Mouse (Mus musculus) hindbrain, embryonic 10.5 days (tissue): ENCODE measurements at regions not wholly inside any gene's neighbourhood (a gene's known extent, or its start where the extent isn't known, plus 50 kb on each side); places are given as distances from the start of the nearest gene placed in this dataset.
"Not testable (repeated sequence)": the region's sequence is repeated elsewhere in the genome, so short reads cannot be mapped to it uniquely, and the experiment has no call there.

Experiments used
- DNase-seq: peaks from one replicate; pipeline ENCODE4 v3.0.0-alpha.2; 2017; ENCODE audit warnings: low spot score
- H3K27ac ChIP-seq: fragments of 300-500 bp; sonication (generic); 2 replicates; pipeline ENCODE4 v1.5.1; 2016; ENCODE audit warnings: mild to moderate bottlenecking, moderate library complexity
- H3K27me3 ChIP-seq: fragments of 300-500 bp; sonication (generic); 2 replicates; pipeline ENCODE4 v1.6.1; 2016; ENCODE audit warnings: mild to moderate bottlenecking; ENCODE audit not compliant: poor library complexity, insufficient read depth, severe bottlenecking
- H3K36me3 ChIP-seq: fragments of 300-500 bp; sonication (generic); 2 replicates; pipeline ENCODE4 v1.6.1; 2016; ENCODE audit warnings: mild to moderate bottlenecking, moderate library complexity
- H3K4me1 ChIP-seq: fragments of 300-500 bp; sonication (generic); replicated peaks from 2 replicates; pipeline ENCODE4 v1.6.1; 2016; ENCODE audit warnings: mild to moderate bottlenecking
- H3K4me3 ChIP-seq: fragments of 300-500 bp; sonication (generic); 2 replicates; pipeline ENCODE4 v1.5.1; 2016; ENCODE audit warnings: mild to moderate bottlenecking, moderate library complexity
- H3K9me3 ChIP-seq: fragments of 300-500 bp; sonication (generic); 2 replicates; pipeline ENCODE4 v1.6.1; 2016; ENCODE audit warnings: mild to moderate bottlenecking, moderate library complexity
- WGBS: fragments of 180-500 bp; shearing (Covaris S2); methylation state at CpG from one replicate; pipeline ENCODE4 v1.1.7; 2016; 5-methylcytosine and 5-hydroxymethylcytosine counted together

GRCm38 (mm10) chr12:114472678-114473077, 929.0 kb downstream of the Adam6a start:
- H3K4me1 ChIP-seq, H3K27me3 ChIP-seq, DNase-seq, H3K36me3 ChIP-seq, H3K4me3 ChIP-seq, H3K27ac ChIP-seq: not testable (repeated sequence)
- H3K9me3 ChIP-seq = peaks cover 32% of the 10 kb centered on the region

DNA sequence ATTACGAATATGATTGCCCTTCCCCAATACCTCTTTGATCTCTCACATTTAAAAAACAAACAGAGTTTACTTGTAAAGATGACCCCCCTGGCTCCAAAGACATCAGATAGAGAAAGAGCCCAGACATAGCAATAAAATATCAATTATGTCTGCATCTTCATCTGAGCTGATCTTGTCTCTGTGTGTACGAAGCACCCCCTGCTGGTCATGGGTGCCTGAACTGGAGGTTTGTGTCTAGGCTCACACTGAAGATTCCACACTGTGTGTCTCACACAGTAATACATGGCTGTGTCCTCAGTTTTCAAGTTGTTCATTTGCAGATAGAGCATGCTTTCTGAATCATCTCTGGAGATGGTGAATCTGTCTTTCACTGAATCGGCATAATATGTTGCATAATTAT, 935.0 kb downstream of the Adam6a start:
- H3K27ac ChIP-seq = no peak overlapping the region
- 87% methylated on average over 3 of the region's 3 CpGs for WGBS
- no peaks in the 10 kb centered on the region for H3K27me3 ChIP-seq
- peaks cover 39% of the 10 kb centered on the region for H3K9me3 ChIP-seq
- no peaks in the 10 kb centered on the region for H3K36me3 ChIP-seq
- no peak for DNase-seq
- no peak overlapping the region for H3K4me3 ChIP-seq
- no peaks in the 10 kb centered on the region for H3K4me1 ChIP-seq

DNA sequence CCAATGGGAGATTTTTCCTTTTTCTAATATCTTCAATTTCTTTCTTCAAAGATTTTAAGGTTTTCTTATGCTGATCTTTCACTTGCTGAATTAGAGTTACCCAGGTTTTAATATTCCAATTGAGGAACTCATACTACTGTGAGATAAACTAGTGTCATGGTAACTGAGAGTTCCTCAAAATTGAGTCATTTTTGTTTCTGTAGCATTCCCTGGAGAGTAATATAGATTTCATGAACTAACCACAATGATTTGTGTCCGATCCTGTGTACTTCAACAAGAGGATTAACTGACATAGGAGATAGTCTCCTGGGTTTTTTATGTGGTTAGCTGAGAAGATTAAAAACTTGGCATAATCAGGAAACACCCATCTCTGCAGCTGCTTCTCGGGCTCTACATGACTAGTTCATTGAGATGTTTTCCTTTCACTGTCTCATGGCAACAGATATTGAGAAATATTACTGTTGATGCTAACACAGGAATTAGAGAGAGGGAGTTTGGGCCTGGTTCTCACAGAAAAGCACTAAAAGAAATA, 949.9 kb downstream of the Adam6a start:
- H3K27ac ChIP-seq, H3K27me3 ChIP-seq, H3K4me3 ChIP-seq, H3K4me1 ChIP-seq, H3K36me3 ChIP-seq, DNase-seq: not testable (repeated sequence)
- H3K9me3 ChIP-seq = peaks cover 13% of the 10 kb centered on the region; the same call in 1 of the 2 replicates
- 71% methylated on average over 2 of the region's 2 CpGs for WGBS

DNA sequence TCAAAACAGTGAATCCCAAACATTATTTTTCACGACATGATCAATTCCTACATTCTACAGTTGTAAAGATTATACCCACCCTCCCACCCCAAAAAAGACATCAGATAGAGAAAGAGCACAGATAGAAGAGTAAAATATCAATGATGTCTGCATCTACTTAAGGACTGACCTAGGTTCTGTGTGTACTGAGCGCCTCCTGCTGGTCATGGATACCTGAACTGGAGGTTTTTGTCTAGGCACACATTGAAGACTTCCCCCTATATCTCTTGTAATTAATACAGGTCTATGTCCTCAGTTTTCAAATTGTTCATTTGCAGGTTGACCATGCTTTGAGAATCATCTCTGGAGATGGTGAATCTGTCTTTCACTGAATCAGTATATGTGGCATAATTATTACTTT, 952.0 kb downstream of the Adam6a start:
- Histone ChIP-seq H3K9me3 (peaks cover 19% of the 10 kb centered on the region; the same call in 1 of the 2 replicates), H3K4me1 (no peaks in the 10 kb centered on the region), H3K4me3 (no peak overlapping the region), H3K36me3 (no peaks in the 10 kb centered on the region), H3K27me3 (no peaks in the 10 kb centered on the region), H3K27ac (no peak overlapping the region)
- DNase-seq = no peak
- 44% methylated on average over 2 of the region's 2 CpGs for WGBS

GRCm38 (mm10) chr12:114513143-114513542, 969.4 kb downstream of the Adam6a start:
- no peaks in the 10 kb centered on the region for H3K36me3 ChIP-seq
- WGBS = 88% methylated on average over 2 of the region's 2 CpGs
- peaks cover 19% of the 10 kb centered on the region for H3K9me3 ChIP-seq
- no peak overlapping the region for H3K27ac ChIP-seq
- H3K27me3 ChIP-seq = no peaks in the 10 kb centered on the region
- H3K4me1 ChIP-seq = no peaks in the 10 kb centered on the region
- H3K4me3 ChIP-seq = no peak overlapping the region
- no peak for DNase-seq

GRCm38 (mm10) chr12:114542094-114542493, 998.4 kb downstream of the Adam6a start:
- H3K27ac ChIP-seq, H3K4me3 ChIP-seq, DNase-seq, H3K36me3 ChIP-seq, H3K4me1 ChIP-seq, H3K27me3 ChIP-seq: not testable (repeated sequence)
- WGBS = 59% methylated on average over 1 of the region's 1 CpGs
- H3K9me3 ChIP-seq = peaks cover 24% of the 10 kb centered on the region

DNA sequence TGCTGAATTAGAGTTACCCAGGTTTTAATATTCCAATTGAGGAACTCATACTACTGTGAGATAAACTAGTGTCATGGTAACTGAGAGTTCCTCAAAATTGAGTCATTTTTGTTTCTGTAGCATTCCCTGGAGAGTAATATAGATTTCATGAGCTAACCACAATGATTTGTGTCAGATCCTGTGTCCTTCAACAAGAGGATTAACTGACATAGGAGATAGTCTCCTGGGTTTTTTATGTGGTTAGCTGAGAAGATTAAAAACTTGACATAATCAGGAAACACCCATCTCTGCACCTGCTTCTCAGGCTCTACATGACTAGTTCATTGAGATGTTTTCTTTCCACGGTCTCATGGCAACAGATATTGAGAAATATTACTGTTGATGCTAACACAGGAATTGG, 1001.2 kb downstream of the Adam6a start:
- H3K4me3 ChIP-seq, DNase-seq, H3K4me1 ChIP-seq, H3K27ac ChIP-seq, H3K36me3 ChIP-seq, H3K27me3 ChIP-seq: not testable (repeated sequence)
- WGBS = 75% methylated on average over 1 of the region's 1 CpGs
- peaks cover 46% of the 10 kb centered on the region for H3K9me3 ChIP-seq

GRCm38 (mm10) chr12:114562440-114562839, 1018.7 kb downstream of the Adam6a start:
- no peak for DNase-seq
- Histone ChIP-seq H3K9me3 (peaks cover 62% of the 10 kb centered on the region), H3K27ac (no peak overlapping the region), H3K4me3 (no peak overlapping the region), H3K36me3 (no peaks in the 10 kb centered on the region), H3K4me1 (no peaks in the 10 kb centered on the region), H3K27me3 (no peaks in the 10 kb centered on the region)
- 69% methylated on average over 1 of the region's 1 CpGs for WGBS

- no peak for DNase-seq
- H3K4me1 ChIP-seq = no peaks in the 10 kb centered on the region
- WGBS = 66% methylated on average over 5 of the region's 5 CpGs
- no peaks in the 10 kb centered on the region for H3K27me3 ChIP-seq
- no peak overlapping the region for H3K4me3 ChIP-seq
- H3K27ac ChIP-seq = no peak overlapping the region
- peaks cover 62% of the 10 kb centered on the region for H3K9me3 ChIP-seq
- no peaks in the 10 kb centered on the region for H3K36me3 ChIP-seq
Observed at GRCm38 (mm10) chr12:114562978-114563377, 1019.3 kb downstream of the Adam6a start.

DNA sequence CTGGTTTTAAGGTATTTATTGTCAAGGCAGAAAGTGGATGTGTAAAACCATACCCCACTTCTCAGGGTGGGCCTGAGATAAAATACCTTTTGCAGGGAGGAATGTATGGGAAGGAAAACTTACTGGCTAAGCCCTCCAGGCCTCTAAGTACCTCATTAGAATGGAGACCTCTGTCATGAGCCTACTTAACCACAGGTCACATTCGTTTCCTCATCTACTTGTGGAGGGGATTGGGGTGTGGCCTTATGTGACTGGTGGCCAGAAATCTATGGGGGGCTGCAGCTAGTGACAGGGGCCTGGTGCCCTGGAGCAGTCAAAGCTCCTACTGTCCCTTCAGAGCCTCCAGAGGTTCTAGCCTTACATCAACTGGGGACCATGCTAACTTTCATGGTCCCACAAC, 1020.0 kb downstream of the Adam6a start:
- Histone ChIP-seq H3K4me1 (no peaks in the 10 kb centered on the region), H3K27me3 (no peaks in the 10 kb centered on the region), H3K9me3 (peaks cover 55% of the 10 kb centered on the region), H3K4me3 (no peak overlapping the region), H3K36me3 (no peaks in the 10 kb centered on the region), H3K27ac (no peak overlapping the region)
- 50% methylated on average over 1 of the region's 1 CpGs for WGBS
- no peak for DNase-seq

DNA sequence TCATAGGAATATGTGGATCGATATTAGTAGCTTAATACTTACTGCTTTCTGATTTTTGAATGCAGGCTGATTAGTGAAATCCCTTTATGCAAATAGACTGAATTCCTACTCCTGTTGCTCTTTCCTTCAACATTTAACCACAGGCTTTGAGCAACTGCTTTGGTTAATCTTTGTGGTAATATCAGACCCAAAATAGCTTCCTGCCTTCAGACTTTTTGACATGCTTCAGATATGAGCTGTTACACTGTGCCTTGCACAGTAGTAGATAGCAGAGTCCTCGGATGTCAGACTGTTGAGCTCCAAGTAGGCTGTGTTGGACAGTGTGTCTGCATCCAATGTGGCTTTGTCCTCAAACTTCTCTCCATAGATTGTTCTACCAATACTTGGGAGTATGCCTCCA, 1020.6 kb downstream of the Adam6a start:
- Histone ChIP-seq H3K36me3 (no peaks in the 10 kb centered on the region), H3K27me3 (no peaks in the 10 kb centered on the region), H3K27ac (no peak overlapping the region), H3K9me3 (peaks cover 57% of the 10 kb centered on the region), H3K4me3 (no peak overlapping the region), H3K4me1 (no peaks in the 10 kb centered on the region)
- no peak for DNase-seq
- 74% methylated on average over 2 of the region's 2 CpGs for WGBS

GRCm38 (mm10) chr12:114583371-114583770, 1039.7 kb downstream of the Adam6a start:
- H3K4me1 ChIP-seq = no peaks in the 10 kb centered on the region

DNA sequence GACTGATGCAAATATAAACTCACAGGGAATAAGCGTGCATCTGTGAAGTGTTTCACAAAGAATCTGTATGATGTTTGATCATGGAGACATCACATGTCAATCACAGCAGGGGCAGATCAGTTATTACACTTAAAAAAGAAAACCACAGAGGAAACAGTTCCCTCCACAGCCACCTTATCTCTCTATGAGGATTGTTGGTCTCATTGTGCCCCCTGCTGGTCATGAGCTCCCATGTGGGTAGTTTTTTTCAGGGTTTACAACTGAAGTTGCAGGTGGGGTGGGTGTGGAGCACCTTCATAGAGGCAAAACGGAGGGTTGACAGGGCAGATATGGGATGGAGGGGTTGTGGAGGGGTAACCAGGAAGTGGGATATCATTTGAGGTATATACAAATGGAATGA, 1043.5 kb downstream of the Adam6a start:
- Histone ChIP-seq H3K36me3 (no peaks in the 10 kb centered on the region), H3K27ac (no peak overlapping the region), H3K9me3 (peaks cover 38% of the 10 kb centered on the region), H3K4me3 (no peak overlapping the region), H3K4me1 (no peaks in the 10 kb centered on the region), H3K27me3 (no peaks in the 10 kb centered on the region)
- no peak for DNase-seq
- WGBS = 69% methylated on average over 2 of the region's 2 CpGs

More at GRCm38 (mm10) chr12:114583371-114583770, 1039.7 kb downstream of the Adam6a start:
- no peaks in the 10 kb centered on the region for H3K36me3 ChIP-seq
- DNase-seq = no peak
- 84% methylated on average over 1 of the region's 1 CpGs for WGBS
- no peaks in the 10 kb centered on the region for H3K27me3 ChIP-seq
- peaks cover 47% of the 10 kb centered on the region for H3K9me3 ChIP-seq
- no peak overlapping the region for H3K4me3 ChIP-seq
- H3K27ac ChIP-seq = no peak overlapping the region

DNA sequence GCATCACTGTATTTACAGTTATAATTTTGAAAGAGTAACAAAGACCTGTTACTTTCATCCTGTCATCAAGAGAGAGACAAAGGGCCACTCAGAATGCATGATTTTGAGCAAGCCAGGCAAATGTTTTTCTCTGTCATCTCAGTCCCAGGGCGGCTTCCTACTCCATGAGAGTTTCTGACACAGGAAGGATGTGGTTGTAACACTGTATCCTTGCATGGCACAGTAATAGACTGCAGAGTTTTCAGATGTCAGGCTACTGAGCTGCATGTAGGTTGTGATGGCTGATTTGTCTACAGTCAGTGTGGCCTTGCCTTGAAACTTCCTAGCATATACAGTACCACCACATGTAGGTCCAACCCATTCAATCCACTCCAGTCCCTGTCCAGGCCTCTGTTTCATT, 1054.0 kb downstream of the Adam6a start:
- Histone ChIP-seq H3K27me3 (no peaks in the 10 kb centered on the region), H3K4me3 (no peak overlapping the region)

More for the DNA sequence above, 1054.0 kb downstream of the Adam6a start:
- no peaks in the 10 kb centered on the region for H3K36me3 ChIP-seq
- WGBS = 88% methylated on average over 1 of the region's 1 CpGs
- DNase-seq = no peak
- H3K27ac ChIP-seq = no peak overlapping the region
- H3K9me3 ChIP-seq = peaks cover 42% of the 10 kb centered on the region
- H3K4me1 ChIP-seq = no peaks in the 10 kb centered on the region
